Mouse (Mus musculus) heart, adult 9 months (tissue): Measurements from ENCODE around the gene Angptl4.
"Not testable (repeated sequence)": the region's sequence is repeated elsewhere in the genome, so short reads cannot be mapped to it uniquely, and the experiment has no call there.

Experiments used
- DNase-seq, 2 experiments: peaks; one replicate each; pipeline ENCODE4 v3.0.0; 2022; ENCODE audit warnings: low spot score in 2 of 2

The Angptl4 gene

GRCm38 (mm10) chr17:33756108-33756790, 25.4 kb downstream of the Angptl4 start:
- DNase-seq: peak; percentile 69 to 72

GRCm38 (mm10) chr17:33755418-33756107, 26.1 kb downstream of the Angptl4 start:
- peak in 1 of 2 experiments; percentile 10 for DNase-seq

- DNase-seq: no peak
Observed at GRCm38 (mm10) chr17:33754656-33755055, 27.0 kb downstream of the Angptl4 start.

- DNase-seq: no peak
Observed at GRCm38 (mm10) chr17:33752297-33752696, 29.3 kb downstream of the Angptl4 start.

- no peak for DNase-seq
Observed at GRCm38 (mm10) chr17:33751181-33751580, 30.4 kb downstream of the Angptl4 start.

- DNase-seq: no peak
Observed at GRCm38 (mm10) chr17:33749451-33749850, 32.2 kb downstream of the Angptl4 start.

- DNase-seq: peak; percentile 64 to 76
Observed at GRCm38 (mm10) chr17:33746011-33746410, 35.6 kb downstream of the Angptl4 start.

- no peak for DNase-seq
Observed at GRCm38 (mm10) chr17:33744686-33745384, 36.8 kb downstream of the Angptl4 start.

GRCm38 (mm10) chr17:33742420-33742819, 39.2 kb downstream of the Angptl4 start:
- DNase-seq: no peak

- not testable (repeated sequence) for DNase-seq
Observed at GRCm38 (mm10) chr17:33733526-33733925, 48.1 kb downstream of the Angptl4 start.

- not testable (repeated sequence) for DNase-seq
Observed at GRCm38 (mm10) chr17:33732556-33733083, 49.0 kb downstream of the Angptl4 start.

- no peak for DNase-seq
Observed at GRCm38 (mm10) chr17:33729215-33729614, 52.4 kb downstream of the Angptl4 start.

- DNase-seq: no peak
Observed at GRCm38 (mm10) chr17:33728396-33728795, 53.2 kb downstream of the Angptl4 start.
